10 mouse cellular contexts compared by ENCODE assay signal in the genomic region with DNA sequence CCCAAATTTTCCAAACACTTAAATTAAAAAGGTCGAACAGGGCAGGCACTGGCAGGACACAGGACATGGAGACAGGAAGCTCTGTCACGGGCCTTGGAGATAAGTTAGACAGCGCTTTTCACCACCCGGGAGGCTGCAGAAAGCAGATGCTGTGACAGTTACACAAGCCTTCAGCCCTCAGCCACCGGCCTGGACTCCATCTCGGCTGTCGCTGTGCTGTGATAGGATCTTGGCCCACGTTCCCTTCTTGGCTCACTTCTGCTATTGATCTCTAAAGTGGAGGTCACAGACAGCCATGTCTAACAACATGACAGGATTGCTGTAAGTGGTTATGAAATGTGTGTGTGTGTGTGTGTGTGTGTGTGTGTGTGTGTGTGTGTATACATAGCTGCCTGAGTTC.
DNase-seq lines count a peak whose midpoint lies in the region; ATAC-seq lines count a peak whose summit lies in the region.
"Had no signal": no experiment of that assay in that cellular context is flagged by ENCODE, and none has a peak within 500 bp of the region (broad histone marks: within the 10 kb centered on the region; RNA-seq: fewer than 3 reads in every experiment).

No protein-coding gene starts in this region.

- no peak overlapping the region for H3K9ac ChIP-seq in lung, embryonic 16.5 days (ENCODE audit: low read length)
- H3K9ac ChIP-seq: liver, embryonic 14.5 days had no signal

- DNase-seq in adrenal gland, postnatal 10 days, result peak; percentile 45
- DNase-seq in heart, postnatal 25 days (ENCODE audit: low spot score), result peak; percentile 18
- no peak for DNase-seq in ovary, postnatal 14 days (ENCODE audit: low spot score)
- no peak for DNase-seq in urinary bladder, postnatal 36 days (ENCODE audit: low spot score in 2 of 2)
- no peak for DNase-seq in urinary bladder, adult 18-20 months (ENCODE audit: low spot score in 2 of 2)

- no peaks in the 10 kb centered on the region for H3K36me3 ChIP-seq in lung, embryonic 16.5 days (ENCODE audit: control insufficient read depth, insufficient read depth, low read length)
- H3K36me3 ChIP-seq: G1E had no signal

- 25% methylated on average over 8 of the region's 8 CpGs for WGBS in lung, embryonic 16.5 days

- no peak overlapping the region for H3K27ac ChIP-seq in lung, embryonic 16.5 days (ENCODE audit: low read length)
- H3K27ac ChIP-seq: hindbrain, postnatal 0 days; liver, embryonic 14.5 days had no signal

- peaks cover 8% of the 10 kb centered on the region; the same call in 1 of the 2 replicates for H3K4me1 ChIP-seq in lung, embryonic 16.5 days (replicated peaks; ENCODE audit: control insufficient read depth, insufficient read depth, low read length)

- intact Hi-C loops in heart, postnatal 25 days (cut with DNase I), result no loop called here

- H3K9me3 ChIP-seq in lung, embryonic 16.5 days (ENCODE audit: control insufficient read depth, low read length), result no peaks in the 10 kb centered on the region
- H3K9me3 ChIP-seq: G1E had no signal

- H3K4me2 ChIP-seq in lung, embryonic 16.5 days (ENCODE audit: low read depth, low read length), result no peak overlapping the region

- ATAC-seq in common myeloid progenitor, adult 5-6 weeks (replicated peaks; ENCODE audit: low read depth, poor library complexity, severe bottlenecking), result peak; percentile 98
- ATAC-seq in lung, embryonic 16.5 days (ENCODE audit: low read depth), result peak; percentile 95
- ATAC-seq: hindbrain, postnatal 0 days had no signal

- H3K27me3 ChIP-seq in lung, embryonic 16.5 days (ENCODE audit: control insufficient read depth, insufficient read depth, low read depth, low read length), result no peaks in the 10 kb centered on the region

- H3K4me3 ChIP-seq in lung, embryonic 16.5 days (ENCODE audit: low read length), result no peak overlapping the region

Comparison
In these comparisons a context has a peak if more than half of its experiments do, and no peak if none do; other contexts are left out.
1. DNase-seq: peak in adrenal gland, postnatal 10 days (single experiment) and heart, postnatal 25 days (single experiment); none in ovary, postnatal 14 days (single experiment), urinary bladder, postnatal 36 days (0 of 2) and urinary bladder, adult 18-20 months (0 of 2).